Mouse (Mus musculus) frontal cortex, postnatal 14 days (tissue): ENCODE data around the gene Cacng4.

Experiments
- DNase-seq, 2 experiments: peaks; one replicate each; pipeline ENCODE4 v3.0.0; 2022; ENCODE audit warnings: low spot score in 2 of 2

Gene Cacng4

GRCm38 (mm10) chr11:107794547-107795269, at the start of gene Cacng4:
Gene Cacng4 (minus strand): TSS chr11:107794557.
- DNase-seq, result no peak

DNA sequence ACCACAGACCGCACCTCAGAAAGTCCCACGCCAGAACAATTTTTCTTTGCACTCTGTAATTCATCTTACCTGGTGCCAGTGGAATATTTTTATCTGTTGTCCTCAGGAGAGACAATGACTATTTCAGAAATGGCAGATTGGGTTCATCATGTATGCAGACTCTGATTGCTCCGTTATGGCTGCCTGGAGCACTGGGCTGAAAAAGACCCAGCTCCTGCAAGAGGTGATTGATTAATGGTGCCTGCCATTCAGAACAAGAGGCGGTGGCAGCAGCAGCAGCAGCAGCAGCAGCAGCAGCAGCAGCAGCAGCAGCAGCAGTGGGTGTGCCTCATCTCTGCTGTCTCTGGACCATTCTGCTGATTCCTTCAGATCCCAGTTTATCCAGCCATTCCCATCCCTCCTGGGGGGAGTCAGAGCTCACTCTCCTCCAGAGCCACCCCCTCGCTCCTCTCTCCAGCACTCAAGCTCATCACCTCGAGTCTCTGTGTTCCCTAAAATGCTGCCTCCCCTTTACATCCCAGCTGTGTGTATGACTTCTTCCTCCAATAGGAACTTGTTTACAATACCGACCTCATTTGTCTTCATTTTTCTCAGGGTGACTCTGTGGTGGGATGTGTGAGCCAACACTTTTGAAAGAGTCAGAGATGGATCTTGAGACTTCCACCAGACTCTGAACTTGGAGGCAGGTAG, 39.1 kb upstream of the Cacng4 start:
- DNase-seq, result no peak

- DNase-seq, result no peak
These were observed 22.8 kb upstream of the Cacng4 start for GRCm38 (mm10) chr11:107817196-107817595.

- DNase-seq, result no peak
These were observed 18.7 kb upstream of the Cacng4 start for GRCm38 (mm10) chr11:107812941-107813648.

GRCm38 (mm10) chr11:107812429-107812828, 18.1 kb upstream of the Cacng4 start:
- DNase-seq, result no peak

DNA sequence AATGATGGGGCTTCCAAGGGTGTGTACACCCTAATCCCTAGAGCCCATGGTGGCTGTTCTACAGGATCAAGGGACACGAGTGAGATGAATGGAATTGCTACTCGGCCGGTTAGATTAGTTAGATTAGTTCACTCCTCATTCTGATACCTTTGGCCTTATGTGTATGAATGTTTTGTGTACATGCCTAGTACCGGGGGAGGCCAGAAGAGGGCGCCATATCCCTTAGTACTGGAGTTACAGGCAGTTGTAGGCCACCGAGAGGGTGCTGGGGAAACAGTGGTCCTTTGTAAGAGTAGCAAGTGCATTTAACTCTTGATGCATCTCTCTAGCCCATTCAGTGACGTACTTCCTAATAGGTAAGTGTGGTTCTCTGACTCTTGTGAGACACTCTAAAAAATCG, 14.2 kb upstream of the Cacng4 start:
- DNase-seq, result no peak

DNA sequence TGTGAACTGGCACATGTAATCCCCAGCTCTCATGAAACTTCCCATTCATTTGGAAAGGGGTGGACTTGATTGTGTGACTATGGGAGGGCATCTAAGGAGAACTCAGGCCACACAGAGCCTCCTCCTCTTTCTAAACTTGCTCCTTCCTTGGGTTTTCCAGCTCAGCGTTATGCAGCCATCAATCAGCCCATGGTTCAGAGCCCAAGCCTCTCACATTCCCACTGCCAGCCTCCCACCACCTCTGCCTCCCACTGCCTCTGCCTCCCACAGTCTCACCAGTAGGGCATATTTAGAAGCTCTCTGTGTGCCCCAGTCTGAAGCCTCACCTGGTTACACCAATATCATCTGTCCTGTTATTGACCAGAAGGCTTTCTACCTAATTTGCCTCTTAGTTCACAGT, 11.7 kb upstream of the Cacng4 start:
- no peak for DNase-seq

GRCm38 (mm10) chr11:107801946-107802345, 7.6 kb upstream of the Cacng4 start:
- no peak for DNase-seq

GRCm38 (mm10) chr11:107799331-107799730, 5.0 kb upstream of the Cacng4 start:
- no peak for DNase-seq

- DNase-seq, result no peak
These were observed 2.0 kb upstream of the Cacng4 start for GRCm38 (mm10) chr11:107796346-107796745.

DNA sequence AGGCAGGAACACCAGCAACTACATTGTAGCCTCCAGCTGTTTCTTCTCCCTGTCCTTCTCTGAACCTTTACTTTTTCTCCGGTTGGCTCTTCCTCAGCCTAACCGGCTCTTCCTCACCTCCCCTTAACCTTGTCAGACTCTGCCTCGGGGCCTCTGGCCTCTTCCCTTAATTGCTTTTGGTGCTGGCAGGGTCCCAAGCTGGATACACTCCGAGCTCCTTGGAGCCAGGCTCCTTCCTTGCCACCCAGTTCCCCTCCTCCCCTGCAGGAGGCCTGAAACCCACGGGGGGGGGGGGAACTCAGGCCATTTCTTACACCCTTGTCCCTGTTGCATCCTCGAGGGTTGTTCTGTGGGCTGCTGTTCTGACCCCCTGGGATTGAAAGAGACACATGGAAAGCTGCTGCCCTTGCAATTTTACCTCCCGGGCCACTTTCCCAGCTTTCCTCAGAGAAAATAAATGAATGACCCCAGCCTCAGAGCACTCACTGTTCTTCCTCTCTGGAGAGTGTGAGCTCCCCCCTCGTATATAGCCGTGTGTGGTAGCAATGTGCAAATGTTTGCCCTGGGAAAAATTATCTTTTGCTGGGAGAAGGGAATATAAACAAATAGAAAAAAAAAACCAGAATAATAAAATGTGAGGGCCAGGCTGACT, 1.2 kb upstream of the Cacng4 start:
- DNase-seq, result no peak

DNA sequence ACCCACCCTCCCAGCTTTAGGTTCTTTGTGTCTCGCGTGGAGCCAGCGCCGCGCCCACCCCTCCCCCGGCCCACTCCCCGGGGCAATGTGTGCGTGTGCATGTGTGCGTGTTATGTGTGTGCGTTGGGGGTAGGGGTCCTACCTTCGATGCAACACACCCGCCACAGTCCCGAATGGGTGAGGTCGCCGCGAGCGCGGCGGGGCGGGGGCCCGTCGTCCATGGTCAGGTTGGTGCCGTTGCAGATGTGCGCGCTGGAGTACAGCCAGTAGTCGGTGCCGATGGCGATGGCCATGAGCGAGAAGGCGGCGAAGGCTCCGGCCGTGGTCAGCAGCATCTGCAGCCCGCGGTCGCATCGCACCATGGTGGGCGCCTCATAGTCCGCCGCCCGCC, 259 bp downstream of the Cacng4 start:
- DNase-seq, result no peak

GRCm38 (mm10) chr11:107793200-107794102, 906 bp downstream of the Cacng4 start:
- DNase-seq, result peak in 1 of 2 experiments; percentile 50

DNA sequence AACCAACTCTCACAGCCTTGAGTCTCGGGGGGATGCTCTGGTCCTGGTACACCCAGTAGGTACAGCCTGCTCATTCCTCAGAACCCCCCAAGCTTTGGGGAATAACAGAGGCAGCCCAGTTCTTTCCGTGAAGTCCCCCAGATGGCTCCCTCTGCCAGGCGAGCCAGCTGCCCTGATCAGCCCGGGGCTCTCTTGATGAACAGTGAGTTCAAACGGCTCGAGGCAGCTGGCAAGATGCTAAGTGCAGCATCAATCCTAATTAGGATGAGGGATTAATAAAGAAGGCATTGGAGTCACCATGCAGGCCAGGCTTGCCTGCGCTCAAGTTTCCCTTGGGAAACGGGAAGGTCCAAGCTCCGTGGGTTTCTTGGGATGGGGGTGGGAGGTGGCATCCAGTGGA, 2.2 kb downstream of the Cacng4 start:
- DNase-seq, result no peak

- DNase-seq, result no peak
These were observed 8.6 kb downstream of the Cacng4 start for GRCm38 (mm10) chr11:107785761-107786160.

- no peak for DNase-seq
These were observed 9.1 kb downstream of the Cacng4 start for GRCm38 (mm10) chr11:107785288-107785687.

- DNase-seq, result no peak
These were observed 10.2 kb downstream of the Cacng4 start for GRCm38 (mm10) chr11:107783861-107784754.

- no peak for DNase-seq
These were observed 11.8 kb downstream of the Cacng4 start for GRCm38 (mm10) chr11:107782591-107782990.

GRCm38 (mm10) chr11:107778859-107779258, 15.5 kb downstream of the Cacng4 start:
- no peak for DNase-seq

- no peak for DNase-seq
These were observed 16.9 kb downstream of the Cacng4 start for GRCm38 (mm10) chr11:107777487-107777886.
